Mouse (Mus musculus) CH12.LX (cell line): Measurements from ENCODE around the gene Ttll8. TPM values are rescaled to one million over a fixed set of nuclear protein-coding genes. Genes with fewer than 3 reads are reported as not detected.

Source experiments
- DNase-seq: peaks from one replicate; pipeline ENCODE4 v3.0.0-alpha.2; 2013; ENCODE audit errors: extremely low read depth
- H3K27ac ChIP-seq: 2 replicates; pipeline ENCODE4 v1.5.1; 2012; ENCODE audit warnings: low read depth, mild to moderate bottlenecking, control low read depth, moderate library complexity; ENCODE audit not compliant: insufficient read depth
- H3K27me3 ChIP-seq: replicated peaks from 2 replicates; pipeline ENCODE3; 2012; ENCODE audit warnings: inconsistent platforms
- H3K36me3 ChIP-seq, 2 experiments: replicated peaks in 1 of 2; 2 replicates each; pipeline versions ENCODE3 to v1.6.1; 2012; ENCODE audit warnings: inconsistent platforms in 1 of 2, low read length in 1 of 2, mild to moderate bottlenecking in 1 of 2, mixed read lengths in 1 of 2, moderate library complexity in 1 of 2; ENCODE audit not compliant: control insufficient read depth in 1 of 2, insufficient read depth in 1 of 2
- H3K4me1 ChIP-seq, 2 experiments: 2 replicates each; pipeline ENCODE4 v1.6.1; 2012; ENCODE audit warnings: inconsistent platforms in 1 of 2, moderate library complexity in 1 of 2; ENCODE audit not compliant: insufficient read depth in 2 of 2, control insufficient read depth in 1 of 2
- H3K4me2 ChIP-seq: 2 replicates; pipeline ENCODE4 v1.6.1; 2012; ENCODE audit warnings: low read depth, mild to moderate bottlenecking, control low read depth; ENCODE audit not compliant: poor library complexity, insufficient read depth, severe bottlenecking
- H3K4me3 ChIP-seq, 3 experiments: fragments of 150-350 bp in 1 of 3; sonication (generic) in 1 of 3; replicated peaks in 1 of 3; 2 replicates each; pipeline versions ENCODE3 to v1.5.1; 2011 to 2012; ENCODE audit warnings: low read depth in 2 of 3, low read length in 2 of 3, mild to moderate bottlenecking in 2 of 3, moderate library complexity in 2 of 3, control low read depth in 1 of 3, improper control_type of control experiment in 1 of 3, inconsistent platforms in 1 of 3, mixed read lengths in 1 of 3; ENCODE audit not compliant: poor library complexity in 1 of 3
- H3K79me2 ChIP-seq: replicated peaks from 2 replicates; pipeline ENCODE4 v1.6.1; 2012; ENCODE audit warnings: mild to moderate bottlenecking, moderate library complexity; ENCODE audit not compliant: control insufficient read depth, poor library complexity, insufficient read depth, severe bottlenecking; ENCODE audit errors: extremely low read depth
- H3K9ac ChIP-seq: 2 replicates; pipeline ENCODE4 v1.6.1; 2012; ENCODE audit warnings: low read depth, mild to moderate bottlenecking, control low read depth, moderate library complexity; ENCODE audit not compliant: insufficient read depth
- H3K9me3 ChIP-seq: replicated peaks from 2 replicates; pipeline ENCODE3; 2012; ENCODE audit warnings: low read length, inconsistent platforms, mixed read lengths
- BHLHE40 ChIP-seq: IDR thresholded peaks from 2 replicates; pipeline ENCODE4 v1.6.1; 2011; ENCODE audit warnings: mild to moderate bottlenecking, low read depth, low read length, improper control_type of control experiment
- CHD1 ChIP-seq: IDR thresholded peaks from 2 replicates; pipeline ENCODE4 v1.6.1; 2012; ENCODE audit warnings: low read depth, low read length, improper control_type of control experiment, inconsistent platforms
- CTCF ChIP-seq, 2 experiments: IDR thresholded peaks in 1 of 2; conservative IDR thresholded peaks in 1 of 2; 2 replicates each; pipeline ENCODE4 v1.5.1; 2011 to 2012; ENCODE audit warnings: low read depth in 2 of 2, low read length in 2 of 2, improper control_type of control experiment in 1 of 2, inconsistent platforms in 1 of 2, mild to moderate bottlenecking in 1 of 2, moderate library complexity in 1 of 2
- E2F4 ChIP-seq: IDR thresholded peaks from 2 replicates; pipeline ENCODE4 v1.6.1; 2011; ENCODE audit warnings: low read depth, low read length, improper control_type of control experiment; ENCODE audit not compliant: insufficient replicate concordance
- ELF1 ChIP-seq: IDR thresholded peaks from 2 replicates; pipeline ENCODE4 v1.6.1; 2014; ENCODE audit warnings: low read depth, mild to moderate bottlenecking, inconsistent platforms, low read length, improper control_type of control experiment
- GABPA ChIP-seq: IDR thresholded peaks from 2 replicates; pipeline ENCODE4 v1.6.1; 2012; ENCODE audit warnings: low read depth, low read length, improper control_type of control experiment, inconsistent platforms; ENCODE audit not compliant: insufficient replicate concordance
- HCFC1 ChIP-seq: IDR thresholded peaks from 2 replicates; pipeline ENCODE4 v1.6.1; 2012; ENCODE audit warnings: low read depth, mild to moderate bottlenecking, inconsistent platforms, low read length, improper control_type of control experiment
- IRF4 ChIP-seq: IDR thresholded peaks from 2 replicates; pipeline ENCODE4 v1.6.1; 2014; ENCODE audit warnings: low read depth, mild to moderate bottlenecking, inconsistent platforms, low read length, improper control_type of control experiment
- JUN ChIP-seq: IDR thresholded peaks from 2 replicates; pipeline ENCODE4 v1.6.1; 2011; ENCODE audit warnings: low read depth, mild to moderate bottlenecking, low read length, improper control_type of control experiment, moderate library complexity; ENCODE audit not compliant: insufficient read depth
- JUND ChIP-seq: conservative IDR thresholded peaks from 2 replicates; pipeline ENCODE4 v1.6.1; 2011; ENCODE audit warnings: low read depth, low read length, improper control_type of control experiment
- KAT2A ChIP-seq: IDR thresholded peaks from 2 replicates; pipeline ENCODE4 v1.6.1; 2012; ENCODE audit warnings: low read length, improper control_type of control experiment, inconsistent platforms; ENCODE audit not compliant: insufficient replicate concordance
- MAFK ChIP-seq: IDR thresholded peaks from 2 replicates; pipeline ENCODE4 v1.6.1; 2011; ENCODE audit warnings: low read length, improper control_type of control experiment; ENCODE audit not compliant: insufficient replicate concordance
- MAX ChIP-seq: IDR thresholded peaks from 2 replicates; pipeline ENCODE4 v1.6.1; 2011; ENCODE audit warnings: low read length, improper control_type of control experiment
- MEF2A ChIP-seq: IDR thresholded peaks from 2 replicates; pipeline ENCODE4 v1.6.1; 2014; ENCODE audit warnings: low read depth, mild to moderate bottlenecking, inconsistent platforms, low read length, improper control_type of control experiment, borderline replicate concordance
- MYC ChIP-seq: IDR thresholded peaks from 2 replicates; pipeline ENCODE4 v1.6.1; 2011; ENCODE audit warnings: low read depth, mild to moderate bottlenecking, improper control_type of control experiment, low read length
- NELFE ChIP-seq: IDR thresholded peaks from 2 replicates; pipeline ENCODE4 v1.6.1; 2011; ENCODE audit warnings: low read depth, low read length, improper control_type of control experiment
- NRF1 ChIP-seq: IDR thresholded peaks from 2 replicates; pipeline ENCODE4 v1.6.1; 2014; ENCODE audit warnings: low read depth, mild to moderate bottlenecking, inconsistent platforms, low read length, improper control_type of control experiment, moderate library complexity
- POLR2A ChIP-seq: IDR thresholded peaks from 2 replicates; pipeline ENCODE4 v1.6.1; 2011; ENCODE audit warnings: low read depth, mild to moderate bottlenecking, improper control_type of control experiment, low read length
- POLR2AphosphoS2 ChIP-seq: IDR thresholded peaks from 2 replicates; pipeline ENCODE4 v1.6.1; 2011; ENCODE audit warnings: low read depth, low read length, improper control_type of control experiment
- RAD21 ChIP-seq: IDR thresholded peaks from 2 replicates; pipeline ENCODE4 v1.6.1; 2011; ENCODE audit warnings: low read depth, mild to moderate bottlenecking, low read length, improper control_type of control experiment, moderate library complexity
- RCOR1 ChIP-seq: conservative IDR thresholded peaks from 2 replicates; pipeline ENCODE4 v1.6.1; 2012; ENCODE audit warnings: low read depth, mild to moderate bottlenecking, inconsistent platforms, low read length, improper control_type of control experiment
- SMC3 ChIP-seq: IDR thresholded peaks from 2 replicates; pipeline ENCODE4 v1.6.1; 2011; ENCODE audit warnings: low read depth, low read length, improper control_type of control experiment
- TBP ChIP-seq: conservative IDR thresholded peaks from 2 replicates; pipeline ENCODE4 v1.6.1; 2011; ENCODE audit warnings: low read depth, low read length, improper control_type of control experiment
- TCF12 ChIP-seq: IDR thresholded peaks from 2 replicates; pipeline ENCODE4 v1.6.1; 2014; ENCODE audit warnings: low read depth, mild to moderate bottlenecking, inconsistent platforms, low read length, improper control_type of control experiment
- USF1 ChIP-seq: IDR thresholded peaks from 2 replicates; pipeline ENCODE4 v1.6.1; 2014; ENCODE audit warnings: low read depth, mild to moderate bottlenecking, inconsistent platforms, low read length, improper control_type of control experiment
- USF2 ChIP-seq: conservative IDR thresholded peaks from 2 replicates; pipeline ENCODE4 v1.6.1; 2011; ENCODE audit warnings: low read depth, low read length, improper control_type of control experiment
- ZC3H11A ChIP-seq: IDR thresholded peaks from 2 replicates; pipeline ENCODE4 v1.6.1; 2012; ENCODE audit warnings: low read depth, mild to moderate bottlenecking, inconsistent platforms, low read length, improper control_type of control experiment
- ZKSCAN1 ChIP-seq: IDR thresholded peaks from 2 replicates; pipeline ENCODE4 v1.6.1; 2012; ENCODE audit warnings: low read depth, inconsistent platforms, low read length, improper control_type of control experiment, borderline replicate concordance
- ZMIZ1 ChIP-seq: IDR thresholded peaks from 2 replicates; pipeline ENCODE4 v1.6.1; 2012; ENCODE audit warnings: low read depth, mild to moderate bottlenecking, inconsistent platforms, low read length, improper control_type of control experiment
- ZNF384 ChIP-seq: IDR thresholded peaks from 2 replicates; pipeline ENCODE4 v1.6.1; 2012; ENCODE audit warnings: low read depth, low read length, improper control_type of control experiment, inconsistent platforms
- dilution Hi-C: fragments of 300-500 bp; cut with MboI; formaldehyde crosslinking; loops from 2 replicates; pipeline ENCODE4 v1.14.3; 2020; ENCODE audit warnings: low sequenced_read_pairs; ENCODE audit not compliant: extremely low pct_unique_long_range_greater_than_20kb, extremely low pct_ligation_motif_present
- in situ Hi-C: fragments of 300-500 bp; cut with MboI; formaldehyde crosslinking; loops from 3 replicates; pipeline ENCODE4 v1.14.3; 2019; ENCODE audit warnings: low sequenced_read_pairs, low pct_ligation_motif_present, low pct_unique_long_range_greater_than_20kb, mixed read lengths
- polyA plus RNA-seq: library from polyadenylated mRNA; unstranded; fragments of >175 nt; gene quantifications from 2 replicates; pipeline ENCODE4 v1.2.1, GENCODE M21; 2012; ENCODE audit warnings: low read depth; ENCODE audit not compliant: insufficient read length
- total RNA-seq, 2 experiments: library from RNA; depleted of rRNA; stranded (reverse); fragments of 300-350 nt in 1 of 2; fragments of >200 nt in 1 of 2; gene quantifications; 2 replicates each; pipeline ENCODE4 v1.2.3; 2012 to 2014

The Ttll8 gene
- total and polyA plus RNA-seq, 3 experiments: not detected

DNA sequence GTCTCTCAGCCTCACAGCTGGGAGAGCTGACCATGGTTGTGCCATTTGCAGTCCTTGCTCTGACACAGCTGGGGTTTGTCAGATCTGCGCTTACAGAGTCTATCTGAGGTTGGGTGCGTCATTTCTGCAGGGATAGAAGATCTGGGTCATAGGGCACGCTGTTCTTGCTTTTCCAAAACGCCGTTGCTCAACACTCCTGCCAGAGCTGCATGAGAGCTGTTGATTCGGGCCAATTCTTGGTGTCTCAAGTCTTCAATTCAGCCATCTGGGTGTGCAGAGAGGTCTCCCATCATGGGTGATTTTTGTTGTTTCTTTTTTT is 32.3 kb downstream of the Ttll8 start:
- H3K4me1 ChIP-seq: no peaks in the 10 kb centered on the region
- no peaks in the 10 kb centered on the region for H3K79me2 ChIP-seq
- H3K4me3 ChIP-seq: no peak overlapping the region
- H3K27ac ChIP-seq: no peak overlapping the region
- no peak for TF ChIP-seq E2F4
- TF ChIP-seq ZMIZ1: no peak
- no peak for TF ChIP-seq USF2
- TF ChIP-seq KAT2A: no peak
- TF ChIP-seq ZKSCAN1: no peak
- TF ChIP-seq NELFE: no peak
- no peak for TF ChIP-seq IRF4
- no peak for TF ChIP-seq ZNF384
- no peak for TF ChIP-seq HCFC1
- no peak for TF ChIP-seq SMC3
- TF ChIP-seq CHD1: no peak
- TF ChIP-seq JUND: no peak
- TF ChIP-seq POLR2A: no peak
- no peak for TF ChIP-seq GABPA
- TF ChIP-seq TBP: no peak
- TF ChIP-seq BHLHE40: no peak
- no peak for TF ChIP-seq NRF1
- no peaks in the 10 kb centered on the region for H3K9me3 ChIP-seq
- H3K27me3 ChIP-seq: peaks cover 69% of the 10 kb centered on the region
- no peaks in the 10 kb centered on the region for H3K36me3 ChIP-seq
- no peak overlapping the region for H3K9ac ChIP-seq
- H3K4me2 ChIP-seq: no peak overlapping the region
- dilution Hi-C loops: no loop called here
- no peak for DNase-seq
- in situ Hi-C loops: loop anchor here (5.0 kb wide), 1 partner anchor 95 kb away; no protein-coding TSS in a partner anchor

GRCm38 (mm10) chr15:88921131-88921991 is 32.9 kb downstream of the Ttll8 start:
- H3K27ac ChIP-seq: no peak overlapping the region
- no peaks in the 10 kb centered on the region for H3K4me1 ChIP-seq
- DNase-seq: peak; percentile 77
- TF ChIP-seq CTCF (conservative IDR thresholded peaks at IDR 0.05 in 1 of 2, IDR thresholded peaks at IDR 0.05 in 1 of 2; ENCODE audit: low read depth in 2 of 2, low read length in 2 of 2): peak; percentile 78 to 90
- no peak for TF ChIP-seq USF1
- TF ChIP-seq TCF12: no peak
- no peak for TF ChIP-seq MAFK
- TF ChIP-seq TBP: no peak
- no peak for TF ChIP-seq POLR2A
- TF ChIP-seq ZNF384: no peak
- no peak for TF ChIP-seq POLR2AphosphoS2
- TF ChIP-seq CHD1: no peak
- TF ChIP-seq JUND: no peak
- TF ChIP-seq MAX: no peak
- no peak for TF ChIP-seq MEF2A
- TF ChIP-seq MYC: peak; percentile 19; the same call in 1 of the 2 replicates
- TF ChIP-seq SMC3: peak; percentile 83
- no peak for TF ChIP-seq RCOR1
- no peak for TF ChIP-seq ZKSCAN1
- peak; percentile 84 for TF ChIP-seq RAD21
- TF ChIP-seq HCFC1: no peak
- no peak for TF ChIP-seq NRF1
- peak; percentile 28; the same call in 1 of the 2 replicates for TF ChIP-seq ZC3H11A
- no peak for TF ChIP-seq ELF1
- no peak for TF ChIP-seq IRF4
- no peak for TF ChIP-seq JUN

More at GRCm38 (mm10) chr15:88921131-88921991, 32.9 kb downstream of the Ttll8 start:
- no peaks in the 10 kb centered on the region for H3K9me3 ChIP-seq
- no peaks in the 10 kb centered on the region for H3K36me3 ChIP-seq
- H3K4me3 ChIP-seq: no peak overlapping the region
- H3K9ac ChIP-seq: no peak overlapping the region
- dilution Hi-C loops (no loop called here), in situ Hi-C loops (loop anchor here (5.0 kb wide), 1 partner anchor 94 kb away; no protein-coding TSS in a partner anchor)
- H3K79me2 ChIP-seq: no peaks in the 10 kb centered on the region
- H3K4me2 ChIP-seq: no peak overlapping the region
- H3K27me3 ChIP-seq: peaks cover 71% of the 10 kb centered on the region
